Mouse (Mus musculus): ENCODE results near the gene Tmpo.

DNA sequence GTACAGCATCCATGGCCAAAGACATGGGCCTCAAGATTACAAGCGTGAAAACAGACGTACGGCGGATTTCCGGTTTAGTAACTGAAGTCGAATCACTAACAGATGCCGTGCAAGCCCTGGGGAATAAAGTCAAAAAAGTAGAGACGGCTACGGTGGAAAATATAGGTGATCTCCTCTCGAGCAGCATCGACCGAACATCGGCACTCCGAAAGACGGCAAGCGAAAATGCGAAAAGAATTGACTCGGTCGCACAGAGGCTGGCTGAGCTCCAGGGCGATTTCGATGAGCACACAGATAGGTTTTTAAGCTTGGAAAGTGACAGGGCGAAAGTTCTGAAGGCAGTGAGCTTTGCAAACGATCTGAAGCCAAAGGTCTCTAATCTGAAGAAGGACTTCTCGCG is 79.2 kb downstream of the Tmpo start:
- no peak for TF ChIP-seq EP300 (IDR thresholded peaks at IDR 0.05; ENCODE audit: insufficient read depth, low read depth, low read length)
- TF ChIP-seq CTCF (IDR thresholded peaks at IDR 0.05; ENCODE audit: low read depth, low read length): no peak
- no peak for TF ChIP-seq POLR2A (IDR thresholded peaks at IDR 0.05; ENCODE audit: insufficient read depth, low read length)

All from ES-Bruce4 (cell line).